Mouse (Mus musculus): ENCODE data around the gene Plxnb3. TPM values are rescaled to one million over a fixed set of nuclear protein-coding genes. Genes with fewer than 3 reads are reported as not detected.
"Not testable (repeated sequence)": the region's sequence is repeated elsewhere in the genome, so short reads cannot be mapped to it uniquely, and the experiment has no call there.

Plxnb3 gene
- polyA plus RNA-seq, 1 experiment = 4.7 TPM

GRCm38 (mm10) chrX:73739151-73739550 lies 17.7 kb upstream of the Plxnb3 start:
- Histone ChIP-seq H3K4me3 (ENCODE audit: insufficient read depth, low read length) (no peak overlapping the region), H3K4me1 (ENCODE audit: control insufficient read depth, insufficient read depth, low read length) (no peaks in the 10 kb centered on the region), H3K27ac (ENCODE audit: insufficient read depth, low read depth, low read length) (no peak overlapping the region)
- no peak for TF ChIP-seq CTCF (IDR thresholded peaks at IDR 0.05; ENCODE audit: low read depth, low read length)
- no peak for TF ChIP-seq POLR2A (IDR thresholded peaks at IDR 0.05; ENCODE audit: borderline replicate concordance, low read depth, low read length)

GRCm38 (mm10) chrX:73739841-73740240 lies 17.0 kb upstream of the Plxnb3 start:
- not testable (repeated sequence) for H3K4me1 ChIP-seq (ENCODE audit: control insufficient read depth, insufficient read depth, low read length); H3K4me3 ChIP-seq (ENCODE audit: insufficient read depth, low read length); H3K27ac ChIP-seq (ENCODE audit: insufficient read depth, low read depth, low read length)

- TF ChIP-seq POLR2A (IDR thresholded peaks at IDR 0.05; ENCODE audit: borderline replicate concordance, low read depth, low read length) (no peak), CTCF (IDR thresholded peaks at IDR 0.05; ENCODE audit: low read depth, low read length) (no peak)
- Histone ChIP-seq H3K4me1 (ENCODE audit: control insufficient read depth, insufficient read depth, low read length) (no peaks in the 10 kb centered on the region), H3K4me3 (ENCODE audit: insufficient read depth, low read length) (no peak overlapping the region), H3K27ac (ENCODE audit: insufficient read depth, low read depth, low read length) (no peak overlapping the region)
These were observed 12.0 kb upstream of the Plxnb3 start for GRCm38 (mm10) chrX:73744774-73745481.

GRCm38 (mm10) chrX:73748977-73749376 lies 7.9 kb upstream of the Plxnb3 start:
- H3K27ac ChIP-seq (ENCODE audit: insufficient read depth, low read depth, low read length) = no peak overlapping the region
- no peak for TF ChIP-seq CTCF (IDR thresholded peaks at IDR 0.05; ENCODE audit: low read depth, low read length)
- TF ChIP-seq POLR2A (IDR thresholded peaks at IDR 0.05; ENCODE audit: borderline replicate concordance, low read depth, low read length) = no peak
- H3K4me1 ChIP-seq (ENCODE audit: control insufficient read depth, insufficient read depth, low read length) = no peaks in the 10 kb centered on the region
- no peak overlapping the region for H3K4me3 ChIP-seq (ENCODE audit: insufficient read depth, low read length)

- TF ChIP-seq POLR2A (IDR thresholded peaks at IDR 0.05; ENCODE audit: borderline replicate concordance, low read depth, low read length) = no peak
- no peak for TF ChIP-seq CTCF (IDR thresholded peaks at IDR 0.05; ENCODE audit: low read depth, low read length)
- Histone ChIP-seq H3K4me1 (ENCODE audit: control insufficient read depth, insufficient read depth, low read length) (peaks cover 10% of the 10 kb centered on the region), H3K27ac (ENCODE audit: insufficient read depth, low read depth, low read length) (no peak overlapping the region), H3K4me3 (ENCODE audit: insufficient read depth, low read length) (no peak overlapping the region)
These were observed 1.9 kb downstream of the Plxnb3 start for GRCm38 (mm10) chrX:73758611-73759290.

GRCm38 (mm10) chrX:73765311-73765710 lies 8.4 kb downstream of the Plxnb3 start:
- H3K4me1 ChIP-seq (ENCODE audit: control insufficient read depth, insufficient read depth, low read length) = peaks cover 29% of the 10 kb centered on the region
- peak overlapping the region; percentile 95 for H3K27ac ChIP-seq (ENCODE audit: insufficient read depth, low read depth, low read length)
- no peak for TF ChIP-seq CTCF (IDR thresholded peaks at IDR 0.05; ENCODE audit: low read depth, low read length)
- no peak for TF ChIP-seq POLR2A (IDR thresholded peaks at IDR 0.05; ENCODE audit: borderline replicate concordance, low read depth, low read length)
- 0 out of 2 replicates have a peak overlapping the region, but pooled peaks have one; percentile 18 for H3K4me3 ChIP-seq (ENCODE audit: insufficient read depth, low read length)

GRCm38 (mm10) chrX:73767267-73767666 lies 10.4 kb downstream of the Plxnb3 start:
- Histone ChIP-seq H3K4me3 (ENCODE audit: insufficient read depth, low read length) (no peak overlapping the region), H3K27ac (ENCODE audit: insufficient read depth, low read depth, low read length) (no peak overlapping the region), H3K4me1 (ENCODE audit: control insufficient read depth, insufficient read depth, low read length) (peaks cover 29% of the 10 kb centered on the region)
- TF ChIP-seq POLR2A (IDR thresholded peaks at IDR 0.05; ENCODE audit: borderline replicate concordance, low read depth, low read length) (no peak), CTCF (IDR thresholded peaks at IDR 0.05; ENCODE audit: low read depth, low read length) (no peak)

GRCm38 (mm10) chrX:73774168-73774760 lies 17.4 kb downstream of the Plxnb3 start, which contains the start of gene Srpk3:
Gene Srpk3 (plus strand): TSS chrX:73774405.
- no peak within 1 kb of the TSS for H3K27ac ChIP-seq (ENCODE audit: insufficient read depth, low read depth, low read length)
- TF ChIP-seq CTCF (IDR thresholded peaks at IDR 0.05; ENCODE audit: low read depth, low read length) (no peak), POLR2A (IDR thresholded peaks at IDR 0.05; ENCODE audit: borderline replicate concordance, low read depth, low read length) (no peak)
- H3K4me3 ChIP-seq (ENCODE audit: insufficient read depth, low read length) = no peak within 1 kb of the TSS
- H3K4me1 ChIP-seq (ENCODE audit: control insufficient read depth, insufficient read depth, low read length) = peaks cover 20% of the 10 kb centered on the region

- Histone ChIP-seq H3K4me3 (ENCODE audit: insufficient read depth, low read length) (no peak overlapping the region), H3K27ac (ENCODE audit: insufficient read depth, low read depth, low read length) (no peak overlapping the region), H3K4me1 (ENCODE audit: control insufficient read depth, insufficient read depth, low read length) (peaks cover 20% of the 10 kb centered on the region)
- no peak for TF ChIP-seq POLR2A (IDR thresholded peaks at IDR 0.05; ENCODE audit: borderline replicate concordance, low read depth, low read length)
- no peak for TF ChIP-seq CTCF (IDR thresholded peaks at IDR 0.05; ENCODE audit: low read depth, low read length)
These were observed 18.1 kb downstream of the Plxnb3 start for GRCm38 (mm10) chrX:73774802-73775483.
